Mouse (Mus musculus): ENCODE results near the gene Hist1h2ao. TPM values are rescaled to one million over a fixed set of nuclear protein-coding genes. Genes with fewer than 3 reads are reported as not detected.
"Not testable (repeated sequence)": the region's sequence is repeated elsewhere in the genome, so short reads cannot be mapped to it uniquely, and the experiment has no call there.

The Hist1h2ao gene
- polyA plus RNA-seq, 1 experiment, result not detected

GRCm38 (mm10) chr13:21811074-21811473, 809 bp downstream of the Hist1h2ao start:
- not testable (repeated sequence) for DNase-seq (ENCODE audit: low spot score)

GRCm38 (mm10) chr13:21811539-21811938, 1.3 kb downstream of the Hist1h2ao start, which contains the start of gene Hist1h4m:
Gene Hist1h4m (plus strand): TSS chr13:21811746.
- DNase-seq (ENCODE audit: low spot score), result not testable (repeated sequence)

- DNase-seq (ENCODE audit: low spot score), result not testable (repeated sequence)
These were observed 1.8 kb downstream of the Hist1h2ao start for GRCm38 (mm10) chr13:21812092-21812491.

- DNase-seq (ENCODE audit: low spot score), result not testable (repeated sequence)
These were observed 10.0 kb downstream of the Hist1h2ao start for GRCm38 (mm10) chr13:21820082-21820890.

GRCm38 (mm10) chr13:21828511-21828910, 18.2 kb downstream of the Hist1h2ao start:
- no peak for DNase-seq (ENCODE audit: low spot score)

- DNase-seq (ENCODE audit: low spot score), result no peak
These were observed 20.1 kb downstream of the Hist1h2ao start for GRCm38 (mm10) chr13:21830344-21830743.

- DNase-seq (ENCODE audit: low spot score), result not testable (repeated sequence)
These were observed 21.4 kb downstream of the Hist1h2ao start, which contains the start of gene Hist1h4n for GRCm38 (mm10) chr13:21831418-21832394. Gene Hist1h4n (minus strand): TSS chr13:21832196.

GRCm38 (mm10) chr13:21833461-21833860, 23.2 kb downstream of the Hist1h2ao start, which contains the start of the genes Hist1h2ap and Hist1h2br:
Gene Hist1h2ap (minus strand): TSS chr13:21833507.
Gene Hist1h2br (plus strand): TSS chr13:21833743.
- not testable (repeated sequence) for DNase-seq (ENCODE audit: low spot score)

GRCm38 (mm10) chr13:21840508-21840907, 30.2 kb downstream of the Hist1h2ao start:
- DNase-seq (ENCODE audit: low spot score), result not testable (repeated sequence)

- DNase-seq (ENCODE audit: low spot score), result not testable (repeated sequence)
These were observed 36.1 kb downstream of the Hist1h2ao start for GRCm38 (mm10) chr13:21846356-21846755.

GRCm38 (mm10) chr13:21847883-21848282, 37.6 kb downstream of the Hist1h2ao start:
- no peak for DNase-seq (ENCODE audit: low spot score)

GRCm38 (mm10) chr13:21850696-21851095, 40.4 kb downstream of the Hist1h2ao start:
- DNase-seq (ENCODE audit: low spot score), result not testable (repeated sequence)

- DNase-seq (ENCODE audit: low spot score), result no peak
These were observed 42.1 kb downstream of the Hist1h2ao start for GRCm38 (mm10) chr13:21852215-21852945.

GRCm38 (mm10) chr13:21855146-21855545, 44.9 kb downstream of the Hist1h2ao start:
- peak; percentile 42 for DNase-seq (ENCODE audit: low spot score)

GRCm38 (mm10) chr13:21855698-21856162, 45.5 kb downstream of the Hist1h2ao start:
- DNase-seq (ENCODE audit: low spot score), result no peak

Other genes with a start within 250 kb of the Hist1h2ao start
- not detected in 2 replicates for gene Olfr1364, start 228.7 kb upstream of the Hist1h2ao start, polyA plus RNA-seq (2012; rRNA removed)
- gene Olfr1362, start 196.4 kb upstream of the Hist1h2ao start, polyA plus RNA-seq (2012; rRNA removed), result not detected in 2 replicates
- not detected in 2 replicates for gene Olfr11, start 167.9 kb upstream of the Hist1h2ao start, polyA plus RNA-seq (2012; rRNA removed)
- gene Olfr1361, start 147.1 kb upstream of the Hist1h2ao start, polyA plus RNA-seq (2012; rRNA removed), result not detected in 2 replicates
- gene Olfr1360, start 133.1 kb upstream of the Hist1h2ao start, polyA plus RNA-seq (2012; rRNA removed), result not detected in 2 replicates
- not detected in 2 replicates for gene Olfr1359, start 112.4 kb upstream of the Hist1h2ao start, polyA plus RNA-seq (2012; rRNA removed)
- gene Hist1h2bl, start 94.3 kb upstream of the Hist1h2ao start, polyA plus RNA-seq (2012; rRNA removed), result 0.91 TPM in 1 of 2 replicates, not detected in the other
- not detected in 2 replicates for gene Hist1h2ai, start 94.0 kb upstream of the Hist1h2ao start, polyA plus RNA-seq (2012; rRNA removed)
- not detected in 2 replicates for gene Hist1h3h, start 92.8 kb upstream of the Hist1h2ao start, polyA plus RNA-seq (2012; rRNA removed)
- gene Hist1h2bm, start 88.4 kb upstream of the Hist1h2ao start, polyA plus RNA-seq (2012; rRNA removed), result 0.25 TPM in 1 of 2 replicates, not detected in the other
- gene Hist1h4j, start 75.4 kb upstream of the Hist1h2ao start, polyA plus RNA-seq (2012; rRNA removed), result 1.2 and 1.7 TPM in 2 replicates
- 1.4 and 1.5 TPM in 2 replicates for gene Hist1h4k, start 60.0 kb upstream of the Hist1h2ao start, polyA plus RNA-seq (2012; rRNA removed)
- gene Hist1h2ak, start 56.6 kb upstream of the Hist1h2ao start, polyA plus RNA-seq (2012; rRNA removed), result 0.28 TPM in 1 of 2 replicates, not detected in the other
- gene Hist1h2bn, start 56.3 kb upstream of the Hist1h2ao start, polyA plus RNA-seq (2012; rRNA removed), result 0.96 and 1.9 TPM in 2 replicates
- 0.39 and 0.44 TPM in 2 replicates for gene Hist1h1b, start 29.8 kb upstream of the Hist1h2ao start, polyA plus RNA-seq (2012; rRNA removed)
- 0.65 and 0.96 TPM in 2 replicates for gene Hist1h3i, start 27.1 kb upstream of the Hist1h2ao start, polyA plus RNA-seq (2012; rRNA removed)
- gene Hist1h2an, start 23.2 kb upstream of the Hist1h2ao start, polyA plus RNA-seq (2012; rRNA removed), result not detected in 2 replicates
- 0.16 TPM in 1 of 2 replicates, not detected in the other for gene Hist1h2bp, start 23.0 kb upstream of the Hist1h2ao start, polyA plus RNA-seq (2012; rRNA removed)
- gene Hist1h2bq, start 268 bp upstream of the Hist1h2ao start, polyA plus RNA-seq (2012; rRNA removed), result 2.7 TPM in 2 replicates
- not detected in 2 replicates for gene Hist1h4m, start 1.3 kb downstream of the Hist1h2ao start, polyA plus RNA-seq (2012; rRNA removed)
- 3.2 and 5.1 TPM in 2 replicates for gene Hist1h4n, start 21.7 kb downstream of the Hist1h2ao start, polyA plus RNA-seq (2012; rRNA removed)
- gene Hist1h2ap, start 23.0 kb downstream of the Hist1h2ao start, polyA plus RNA-seq (2012; rRNA removed), result 0.54 and 1.5 TPM in 2 replicates
- gene Hist1h2br, start 23.3 kb downstream of the Hist1h2ao start, polyA plus RNA-seq (2012; rRNA removed), result 0.73 and 0.88 TPM in 2 replicates
- gene Zfp184, start 134.6 kb downstream of the Hist1h2ao start, polyA plus RNA-seq (2012; rRNA removed), result 1.7 TPM in 2 replicates
- gene Pom121l2, start 170.7 kb downstream of the Hist1h2ao start, polyA plus RNA-seq (2012; rRNA removed), result not detected in 2 replicates
- gene Prss16, start 199.3 kb downstream of the Hist1h2ao start, polyA plus RNA-seq (2012; rRNA removed), result 0.52 and 0.73 TPM in 2 replicates
- 0.46 TPM in 1 of 2 replicates, not detected in the other for gene Hist1h2ah, start 225.1 kb downstream of the Hist1h2ao start, polyA plus RNA-seq (2012; rRNA removed)
- 0.18 and 0.74 TPM in 2 replicates for gene Hist1h2bk, start 225.4 kb downstream of the Hist1h2ao start, polyA plus RNA-seq (2012; rRNA removed)
- gene Hist1h4i, start 230.9 kb downstream of the Hist1h2ao start, polyA plus RNA-seq (2012; rRNA removed), result 3.2 and 4.3 TPM in 2 replicates
- gene Hist1h2ag, start 232.5 kb downstream of the Hist1h2ao start, polyA plus RNA-seq (2012; rRNA removed), result 0.50 and 0.56 TPM in 2 replicates
- gene Hist1h2bj, start 232.7 kb downstream of the Hist1h2ao start, polyA plus RNA-seq (2012; rRNA removed), result 0.65 and 1.6 TPM in 2 replicates